Mouse (Mus musculus) lung, adult 2 months (tissue): ENCODE data around the gene Aplf.

Source experiments
- CTCF ChIP-seq: fragments of 200-500 bp; IDR thresholded peaks from 2 replicates; pipeline ENCODE4 v1.5.1; 2011; ENCODE audit warnings: mild to moderate bottlenecking, low read length, control low read depth; ENCODE audit not compliant: insufficient read depth
- POLR2A ChIP-seq: fragments of 200-500 bp; IDR thresholded peaks from 2 replicates; pipeline ENCODE4 v1.6.1; 2011; ENCODE audit warnings: low read depth, mild to moderate bottlenecking, control low read depth, low read length, borderline replicate concordance; ENCODE audit errors: extremely low read depth

DNA sequence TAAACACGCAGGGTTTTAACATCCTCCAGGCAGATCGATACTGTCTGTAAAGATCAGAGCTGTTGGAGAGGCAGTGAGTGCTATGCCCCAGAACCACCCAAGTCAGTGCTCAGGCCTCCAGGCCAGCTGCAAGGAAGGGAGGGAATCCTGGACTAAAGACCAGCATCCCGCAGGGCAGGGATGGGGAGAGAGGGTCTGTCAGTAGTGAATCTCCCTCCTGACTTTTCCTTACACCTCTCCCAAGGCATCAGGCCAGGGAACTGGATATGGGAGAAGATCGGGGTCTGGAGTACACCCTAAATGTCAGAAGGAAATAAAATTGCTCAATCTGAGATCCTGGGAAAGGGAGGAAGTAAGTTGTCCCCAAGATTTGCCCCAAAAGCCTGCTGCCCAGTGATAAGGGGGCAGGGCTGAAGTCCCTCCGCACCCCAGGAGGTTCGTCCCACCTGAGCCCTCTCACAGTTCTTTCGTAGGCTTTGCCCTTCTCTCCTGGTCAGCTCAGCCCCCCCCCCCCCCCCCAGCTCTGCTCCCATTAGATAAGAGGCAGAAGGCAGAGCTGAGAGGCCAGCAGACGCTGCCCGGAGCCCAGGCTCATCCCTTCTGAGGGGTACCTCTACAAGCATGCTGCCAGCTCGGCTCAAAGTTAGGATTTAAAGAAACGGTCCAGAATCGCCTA is 82.1 kb downstream of the Aplf start:
- TF ChIP-seq POLR2A = no peak
- TF ChIP-seq CTCF = no peak
